Mouse (Mus musculus): ENCODE results near the gene Ifne. TPM values are rescaled to one million over a fixed set of nuclear protein-coding genes. Genes with fewer than 3 reads are reported as not detected.

Ifne gene
- total and polyA plus RNA-seq, 2 experiments from 2014 or later = not detected

DNA sequence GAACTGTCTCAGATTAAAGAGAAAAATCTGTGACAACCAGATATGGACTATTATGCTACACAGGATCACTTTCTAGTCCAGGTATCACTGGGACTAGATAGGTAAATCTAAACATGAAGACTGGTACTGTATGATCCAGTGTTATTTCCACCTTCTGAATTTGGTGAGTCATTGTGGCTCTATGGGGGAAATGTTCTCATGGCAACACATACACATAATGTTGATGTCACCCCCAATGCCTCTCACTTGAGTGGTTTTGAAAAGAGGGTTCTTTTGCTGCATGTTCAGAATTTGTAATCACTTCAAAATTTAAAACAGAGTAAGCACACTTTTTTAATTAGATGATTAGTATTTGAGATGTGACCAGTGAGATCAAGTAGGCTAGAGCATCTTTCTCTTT is 8.2 kb upstream of the Ifne start:
- Histone ChIP-seq H3K27me3 (ENCODE audit: insufficient read depth, low read length) (no peaks in the 10 kb centered on the region), H3K9me3 (ENCODE audit: low read length) (no peaks in the 10 kb centered on the region), H3K27ac (ENCODE audit: low read depth, low read length) (no peak overlapping the region), H3K9ac (no peak overlapping the region), H3K4me3 (ENCODE audit: low read depth, low read length) (no peak overlapping the region), H3K4me2 (ENCODE audit: low read depth) (no peak overlapping the region), H3K36me3 (ENCODE audit: insufficient read depth) (no peaks in the 10 kb centered on the region), H3K4me1 (ENCODE audit: insufficient read depth) (no peaks in the 10 kb centered on the region)
- no peak for TF ChIP-seq CTCF (IDR thresholded peaks at IDR 0.05; ENCODE audit: low read depth)
- ATAC-seq (no peak), DNase-seq (no peak)

GRCm38 (mm10) chr4:88878772-88879171 is 1.2 kb downstream of the Ifne start:
- 64% methylated on average over 4 of the region's 4 CpGs for WGBS
- ATAC-seq (no peak), DNase-seq (no peak)
- H3K4me2 ChIP-seq (ENCODE audit: low read depth) = no peak overlapping the region
- H3K27ac ChIP-seq (ENCODE audit: low read depth, low read length) = no peak overlapping the region
- H3K4me1 ChIP-seq (ENCODE audit: insufficient read depth) = no peaks in the 10 kb centered on the region
- no peak overlapping the region for H3K9ac ChIP-seq
- no peaks in the 10 kb centered on the region for H3K27me3 ChIP-seq (ENCODE audit: insufficient read depth, low read length)
- TF ChIP-seq CTCF (IDR thresholded peaks at IDR 0.05; ENCODE audit: low read depth) = no peak
- H3K36me3 ChIP-seq (ENCODE audit: insufficient read depth) = no peaks in the 10 kb centered on the region
- H3K4me3 ChIP-seq (ENCODE audit: low read depth, low read length) = no peak overlapping the region
- no peaks in the 10 kb centered on the region for H3K9me3 ChIP-seq (ENCODE audit: low read length)

GRCm38 (mm10) chr4:88878246-88878645 is 1.8 kb downstream of the Ifne start:
- no peak overlapping the region for H3K4me3 ChIP-seq (ENCODE audit: low read depth, low read length)
- TF ChIP-seq CTCF (IDR thresholded peaks at IDR 0.05; ENCODE audit: low read depth) = no peak
- DNase-seq = no peak
- 51% methylated on average over 10 of the region's 10 CpGs for WGBS
- no peak overlapping the region for H3K9ac ChIP-seq
- ATAC-seq = no peak
- no peak overlapping the region for H3K4me2 ChIP-seq (ENCODE audit: low read depth)
- H3K4me1 ChIP-seq (ENCODE audit: insufficient read depth) = no peaks in the 10 kb centered on the region
- no peaks in the 10 kb centered on the region for H3K9me3 ChIP-seq (ENCODE audit: low read length)
- H3K27ac ChIP-seq (ENCODE audit: low read depth, low read length) = no peak overlapping the region
- H3K27me3 ChIP-seq (ENCODE audit: insufficient read depth, low read length) = no peaks in the 10 kb centered on the region
- H3K36me3 ChIP-seq (ENCODE audit: insufficient read depth) = no peaks in the 10 kb centered on the region

GRCm38 (mm10) chr4:88876520-88876919 is 3.5 kb downstream of the Ifne start:
- WGBS = 85% methylated on average over 4 of the region's 4 CpGs
- H3K27ac ChIP-seq (ENCODE audit: low read depth, low read length) = no peak overlapping the region
- H3K27me3 ChIP-seq (ENCODE audit: insufficient read depth, low read length) = no peaks in the 10 kb centered on the region
- H3K9ac ChIP-seq = no peak overlapping the region
- H3K4me3 ChIP-seq (ENCODE audit: low read depth, low read length) = no peak overlapping the region
- ATAC-seq (no peak), DNase-seq (no peak)
- no peaks in the 10 kb centered on the region for H3K4me1 ChIP-seq (ENCODE audit: insufficient read depth)
- no peaks in the 10 kb centered on the region for H3K9me3 ChIP-seq (ENCODE audit: low read length)
- H3K4me2 ChIP-seq (ENCODE audit: low read depth) = no peak overlapping the region
- TF ChIP-seq CTCF (IDR thresholded peaks at IDR 0.05; ENCODE audit: low read depth) = no peak
- H3K36me3 ChIP-seq (ENCODE audit: insufficient read depth) = no peaks in the 10 kb centered on the region

GRCm38 (mm10) chr4:88875435-88876095 is 4.4 kb downstream of the Ifne start:
- no peaks in the 10 kb centered on the region for H3K9me3 ChIP-seq (ENCODE audit: low read length)
- H3K4me1 ChIP-seq (ENCODE audit: insufficient read depth) = no peaks in the 10 kb centered on the region
- H3K9ac ChIP-seq = no peak overlapping the region
- no peaks in the 10 kb centered on the region for H3K27me3 ChIP-seq (ENCODE audit: insufficient read depth, low read length)
- no peak overlapping the region for H3K4me3 ChIP-seq (ENCODE audit: low read depth, low read length)
- no peak overlapping the region for H3K27ac ChIP-seq (ENCODE audit: low read depth, low read length)
- DNase-seq (no peak), ATAC-seq (no peak)
- H3K36me3 ChIP-seq (ENCODE audit: insufficient read depth) = no peaks in the 10 kb centered on the region
- WGBS = 84% methylated on average over 3 of the region's 4 CpGs
- no peak overlapping the region for H3K4me2 ChIP-seq (ENCODE audit: low read depth)
- no peak for TF ChIP-seq CTCF (IDR thresholded peaks at IDR 0.05; ENCODE audit: low read depth)

DNA sequence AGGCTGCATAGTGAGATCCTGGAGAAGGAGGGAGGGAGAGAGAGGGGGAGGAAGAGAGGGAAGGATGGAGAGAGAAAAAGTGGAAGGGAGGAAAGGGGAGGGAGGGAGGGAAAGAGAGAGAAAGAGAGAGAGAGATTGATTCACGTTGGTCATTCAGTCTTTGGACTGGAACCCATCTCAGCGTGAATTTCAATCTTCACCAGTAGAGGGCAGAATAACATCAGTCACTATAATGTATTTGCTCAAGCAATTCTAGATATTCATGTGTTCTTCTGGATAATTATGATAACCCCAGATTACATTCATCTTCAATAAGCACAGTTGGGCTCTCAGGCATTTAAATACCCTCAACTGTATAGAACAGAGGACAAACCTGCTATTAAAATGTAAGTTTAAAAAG is 7.3 kb downstream of the Ifne start:
- TF ChIP-seq CTCF (IDR thresholded peaks at IDR 0.05; ENCODE audit: low read depth) = peak; percentile 79
- Histone ChIP-seq H3K9me3 (ENCODE audit: low read length) (no peaks in the 10 kb centered on the region), H3K27me3 (ENCODE audit: insufficient read depth, low read length) (no peaks in the 10 kb centered on the region), H3K4me2 (ENCODE audit: low read depth) (no peak overlapping the region), H3K27ac (ENCODE audit: low read depth, low read length) (no peak overlapping the region), H3K9ac (no peak overlapping the region), H3K36me3 (ENCODE audit: insufficient read depth) (no peaks in the 10 kb centered on the region), H3K4me3 (ENCODE audit: low read depth, low read length) (no peak overlapping the region), H3K4me1 (ENCODE audit: insufficient read depth) (no peaks in the 10 kb centered on the region)
- DNase-seq = peak; percentile 63
- ATAC-seq = no peak
- WGBS = 0% methylated on average over 2 of the region's 2 CpGs

DNA sequence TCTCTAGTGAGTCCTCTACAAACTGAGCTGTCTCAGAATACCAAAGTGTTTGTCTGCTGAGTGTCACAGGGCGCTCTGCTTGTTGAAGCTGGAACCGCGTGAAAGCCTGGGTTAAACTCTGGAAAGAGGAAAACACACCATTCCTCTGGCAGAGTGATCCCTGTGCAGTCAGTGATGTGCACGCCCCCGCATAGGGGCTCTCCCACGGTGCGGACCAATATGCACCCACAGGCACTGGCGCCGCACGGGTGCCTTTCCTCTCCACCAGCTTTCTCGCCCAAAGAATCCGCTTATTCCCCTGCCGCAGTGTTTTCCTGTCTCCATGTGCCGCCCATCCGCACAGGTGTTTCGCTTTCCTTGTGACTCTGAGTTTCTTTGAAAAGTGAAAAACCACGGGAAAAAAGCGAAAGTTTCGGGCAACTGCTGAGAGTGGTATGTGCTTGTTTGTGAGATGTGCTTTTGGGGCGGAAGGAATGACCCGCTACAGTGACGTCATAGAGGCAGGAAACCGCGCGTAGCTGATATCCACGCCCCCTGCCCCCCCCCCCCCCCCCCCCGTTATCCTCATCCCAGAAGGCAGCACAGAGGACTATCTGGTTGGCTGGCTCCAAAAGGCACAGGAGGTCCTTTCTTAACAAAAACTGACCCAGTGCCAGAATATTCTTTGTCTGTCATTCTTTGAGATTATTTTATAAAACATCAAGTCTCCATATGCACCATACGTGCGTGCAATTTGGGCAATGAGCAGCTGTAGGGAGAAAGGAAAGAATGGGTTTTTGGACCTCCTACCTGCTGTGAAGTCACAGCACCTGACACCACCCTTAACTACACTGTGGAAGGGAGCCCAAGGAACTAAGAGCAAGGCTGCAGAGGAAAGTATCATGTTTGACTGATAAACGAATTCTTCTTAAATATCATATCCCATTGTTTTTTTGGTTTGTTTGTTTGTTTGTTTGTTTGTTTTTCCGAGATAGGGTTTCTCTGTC is 11.8 kb downstream of the Ifne start:
- H3K9ac ChIP-seq = peak overlapping the region; percentile 43
- no peaks in the 10 kb centered on the region for H3K4me1 ChIP-seq (ENCODE audit: insufficient read depth)
- H3K27ac ChIP-seq (ENCODE audit: low read depth, low read length) = no peak overlapping the region
- no peaks in the 10 kb centered on the region for H3K27me3 ChIP-seq (ENCODE audit: insufficient read depth, low read length)
- no peak for TF ChIP-seq CTCF (IDR thresholded peaks at IDR 0.05; ENCODE audit: low read depth)
- ATAC-seq (peak; percentile 72), DNase-seq (peak; percentile 62)
- no peaks in the 10 kb centered on the region for H3K36me3 ChIP-seq (ENCODE audit: insufficient read depth)
- H3K4me3 ChIP-seq (ENCODE audit: low read depth, low read length) = peak overlapping the region; percentile 41
- peak overlapping the region; percentile 75 for H3K4me2 ChIP-seq (ENCODE audit: low read depth)
- no peaks in the 10 kb centered on the region for H3K9me3 ChIP-seq (ENCODE audit: low read length)
- WGBS = 8% methylated on average over 31 of the region's 31 CpGs
